Mouse (Mus musculus): ENCODE data around the gene Rab6a.
A peak's percentile ranks its signal among the peaks of the same experiment; 100 is the strongest.

The Rab6a gene

GRCm38 (mm10) chr7:100637657-100638056, 30.4 kb downstream of the Rab6a start:
- peak; percentile 59 for DNase-seq

GRCm38 (mm10) chr7:100642413-100642812, 35.2 kb downstream of the Rab6a start:
- no peak for DNase-seq

- DNase-seq, result peak; percentile 74
These were observed 37.9 kb downstream of the Rab6a start for GRCm38 (mm10) chr7:100645147-100645546.

GRCm38 (mm10) chr7:100649095-100649494, 41.9 kb downstream of the Rab6a start:
- DNase-seq, result no peak

- no peak for DNase-seq
These were observed 42.6 kb downstream of the Rab6a start for GRCm38 (mm10) chr7:100649826-100650225.

- DNase-seq, result no peak
These were observed 43.2 kb downstream of the Rab6a start for GRCm38 (mm10) chr7:100650421-100650820.

GRCm38 (mm10) chr7:100651011-100651410, 43.8 kb downstream of the Rab6a start:
- no peak for DNase-seq

GRCm38 (mm10) chr7:100653480-100654266, 46.5 kb downstream of the Rab6a start:
- peak; percentile 70 for DNase-seq

- DNase-seq, result no peak
These were observed 47.2 kb downstream of the Rab6a start for GRCm38 (mm10) chr7:100654441-100654840.

- DNase-seq, result no peak
These were observed 49.5 kb downstream of the Rab6a start for GRCm38 (mm10) chr7:100656739-100657138.

- DNase-seq, result peak; percentile 68
These were observed 50.9 kb downstream of the Rab6a start for GRCm38 (mm10) chr7:100658093-100658578.

- no peak for DNase-seq
These were observed 54.1 kb downstream of the Rab6a start for GRCm38 (mm10) chr7:100661264-100661663.

GRCm38 (mm10) chr7:100662231-100662630, 55.0 kb downstream of the Rab6a start, which contains the start of gene Plekhb1:
Gene Plekhb1 (minus strand): TSS chr7:100662414.
- DNase-seq, result no peak

- DNase-seq, result peak; percentile 96
These were observed 56.0 kb downstream of the Rab6a start for GRCm38 (mm10) chr7:100663190-100663589.

GRCm38 (mm10) chr7:100663729-100664304, 56.6 kb downstream of the Rab6a start:
- no peak for DNase-seq

GRCm38 (mm10) chr7:100670646-100671045, 63.4 kb downstream of the Rab6a start:
- no peak for DNase-seq

- no peak for DNase-seq
These were observed 66.2 kb downstream of the Rab6a start for GRCm38 (mm10) chr7:100673452-100673851.

- no peak for DNase-seq
These were observed 67.7 kb downstream of the Rab6a start for GRCm38 (mm10) chr7:100674941-100675340.

GRCm38 (mm10) chr7:100678052-100678451, 70.8 kb downstream of the Rab6a start:
- DNase-seq, result no peak

- DNase-seq, result no peak
These were observed 72.0 kb downstream of the Rab6a start for GRCm38 (mm10) chr7:100678948-100679880.

GRCm38 (mm10) chr7:100681132-100681531, 73.9 kb downstream of the Rab6a start:
- no peak for DNase-seq

- DNase-seq, result no peak
These were observed 76.0 kb downstream of the Rab6a start for GRCm38 (mm10) chr7:100683241-100683640.

GRCm38 (mm10) chr7:100684081-100684480, 76.9 kb downstream of the Rab6a start:
- no peak for DNase-seq
